Mouse (Mus musculus) testis, adult 2 months (tissue): ENCODE results near the gene Slc2a9. TPM values are rescaled to one million over a fixed set of nuclear protein-coding genes. Genes with fewer than 3 reads are reported as not detected.

Source experiments
- H3K27ac ChIP-seq: fragments of 200-500 bp; 2 replicates; pipeline ENCODE4 v1.5.1; 2012; ENCODE audit warnings: low read depth, low read length; ENCODE audit not compliant: control insufficient read depth, insufficient read depth
- H3K27me3 ChIP-seq: fragments of 200-500 bp; 2 replicates; pipeline ENCODE4 v1.6.1; 2012; ENCODE audit warnings: mild to moderate bottlenecking, low read length, moderate library complexity; ENCODE audit not compliant: control insufficient read depth, insufficient read depth
- H3K36me3 ChIP-seq: fragments of 200-500 bp; 2 replicates; pipeline ENCODE4 v1.6.1; 2012; ENCODE audit warnings: mild to moderate bottlenecking, low read length; ENCODE audit not compliant: control insufficient read depth, insufficient read depth
- H3K4me1 ChIP-seq: fragments of 200-500 bp; 2 replicates; pipeline ENCODE4 v1.6.1; 2012; ENCODE audit warnings: low read length; ENCODE audit not compliant: control insufficient read depth, insufficient read depth
- H3K4me3 ChIP-seq: fragments of 200-500 bp; 2 replicates; pipeline ENCODE4 v1.5.1; 2012; ENCODE audit warnings: low read depth, mild to moderate bottlenecking, low read length, moderate library complexity, mixed read lengths; ENCODE audit not compliant: control insufficient read depth
- CTCF ChIP-seq: fragments of 200-500 bp; IDR thresholded peaks from 2 replicates; pipeline ENCODE4 v1.5.1; 2012; ENCODE audit warnings: low read depth, mild to moderate bottlenecking, inconsistent platforms, low read length, moderate library complexity; ENCODE audit not compliant: control insufficient read depth, insufficient read depth, insufficient replicate concordance
- POLR2A ChIP-seq: fragments of 200-500 bp; IDR thresholded peaks from 2 replicates; pipeline ENCODE4 v1.6.1; 2012; ENCODE audit warnings: low read depth, mild to moderate bottlenecking, inconsistent platforms, low read length, moderate library complexity; ENCODE audit not compliant: control insufficient read depth
- polyA plus RNA-seq: library from polyadenylated mRNA; depleted of rRNA; stranded (reverse); fragments of >200 nt; gene quantifications from 2 replicates; pipeline ENCODE4 v1.2.3, GENCODE M21; 2012

The Slc2a9 gene
- polyA plus RNA-seq, 1 experiment = 0.19 TPM

DNA sequence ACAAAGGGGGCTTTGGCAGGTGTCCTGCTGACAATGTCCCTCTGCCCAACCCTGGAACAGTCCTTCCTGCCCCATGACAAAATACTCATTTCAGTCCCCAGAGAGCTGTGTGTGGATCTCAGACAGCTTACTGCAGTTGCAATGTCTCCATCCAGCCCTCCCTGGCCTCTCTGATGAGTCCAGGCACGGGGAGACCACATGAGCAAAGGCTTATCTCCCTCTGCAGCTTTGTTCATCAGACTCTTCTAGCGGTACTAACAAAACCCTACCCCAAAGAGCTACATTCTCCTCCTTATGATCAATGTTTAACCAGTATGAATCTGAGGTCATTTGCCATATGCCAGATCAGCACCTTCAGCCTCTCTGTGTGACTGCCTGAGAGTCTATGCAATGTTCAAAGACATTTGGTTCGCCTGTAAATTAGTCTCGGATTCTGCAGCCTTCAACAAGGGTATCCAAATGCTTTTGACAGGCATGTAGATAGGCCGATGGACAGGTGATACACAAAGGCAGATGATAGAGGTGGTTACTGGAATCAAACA is 36.3 kb downstream of the Slc2a9 start:
- Histone ChIP-seq H3K4me3 (no peak overlapping the region), H3K36me3 (no peaks in the 10 kb centered on the region), H3K27me3 (no peaks in the 10 kb centered on the region), H3K27ac (no peak overlapping the region), H3K4me1 (no peaks in the 10 kb centered on the region)
- no peak for TF ChIP-seq POLR2A
- TF ChIP-seq CTCF = no peak

DNA sequence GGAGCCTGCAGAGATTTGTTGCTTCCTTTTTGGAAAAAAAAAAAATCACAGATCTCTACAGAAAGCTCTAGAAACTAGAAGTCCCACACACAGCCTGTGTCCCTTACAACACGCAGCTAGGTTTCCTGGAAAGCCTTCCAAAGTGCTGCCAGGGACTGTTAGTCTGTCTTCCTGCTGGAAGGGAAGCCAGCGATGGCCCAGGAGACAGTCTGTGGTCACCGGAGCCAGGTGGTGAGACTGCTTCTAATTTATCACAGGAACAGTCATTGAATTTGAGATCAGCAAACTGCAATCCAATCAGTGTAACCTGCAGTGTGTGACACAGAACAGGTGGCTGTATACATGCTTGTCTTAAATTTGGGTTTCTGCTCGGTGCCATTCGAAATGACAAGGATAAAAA is 41.7 kb downstream of the Slc2a9 start:
- no peaks in the 10 kb centered on the region for H3K27me3 ChIP-seq
- H3K4me3 ChIP-seq = no peak overlapping the region
- H3K27ac ChIP-seq = no peak overlapping the region
- H3K36me3 ChIP-seq = no peaks in the 10 kb centered on the region
- TF ChIP-seq POLR2A (no peak), CTCF (no peak)
- no peaks in the 10 kb centered on the region for H3K4me1 ChIP-seq

DNA sequence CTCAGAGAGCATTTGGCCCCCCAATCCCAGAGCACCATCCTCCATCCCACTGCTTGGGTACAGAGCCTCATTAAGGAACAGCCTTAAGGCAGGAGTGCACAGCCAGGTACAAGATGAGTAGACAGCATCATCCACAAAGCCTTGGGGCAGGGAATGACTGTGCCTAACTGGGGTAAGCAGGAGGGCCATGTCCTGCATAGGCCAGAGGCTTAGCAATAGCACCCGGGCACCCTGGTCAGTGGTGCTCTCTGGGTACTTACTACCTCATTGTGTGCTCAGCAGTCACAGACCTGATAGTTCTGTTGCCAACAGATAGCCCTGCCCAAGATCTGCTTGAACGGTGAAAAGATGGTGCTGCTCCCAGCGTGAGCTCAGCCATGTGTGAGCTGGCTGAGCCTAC is 52.0 kb downstream of the Slc2a9 start:
- Histone ChIP-seq H3K4me3 (no peak overlapping the region), H3K27me3 (no peaks in the 10 kb centered on the region), H3K36me3 (no peaks in the 10 kb centered on the region), H3K4me1 (no peaks in the 10 kb centered on the region), H3K27ac (no peak overlapping the region)
- TF ChIP-seq POLR2A = no peak
- TF ChIP-seq CTCF = no peak

DNA sequence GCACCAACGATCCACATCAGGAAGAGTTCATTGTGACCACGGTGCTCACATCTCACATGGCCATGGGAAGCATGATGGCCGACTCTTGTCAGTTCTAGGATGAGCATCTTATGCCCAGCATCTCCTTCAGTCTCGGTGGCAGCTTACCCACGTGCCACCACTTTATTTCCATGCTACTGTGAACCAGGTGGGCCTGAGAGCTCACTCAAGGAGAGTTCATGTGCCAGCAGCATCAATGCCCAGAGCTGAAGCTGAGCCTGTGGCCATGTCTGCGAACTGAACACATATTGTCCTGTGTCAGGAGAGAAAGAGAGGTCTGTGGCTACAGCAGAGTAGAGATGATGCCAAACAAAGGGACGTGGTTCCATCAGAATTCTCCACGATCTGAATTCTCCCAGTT is 53.3 kb downstream of the Slc2a9 start:
- H3K27ac ChIP-seq = no peak overlapping the region
- no peak overlapping the region for H3K4me3 ChIP-seq
- no peaks in the 10 kb centered on the region for H3K4me1 ChIP-seq
- H3K36me3 ChIP-seq = no peaks in the 10 kb centered on the region
- TF ChIP-seq CTCF (no peak), POLR2A (no peak)
- no peaks in the 10 kb centered on the region for H3K27me3 ChIP-seq

DNA sequence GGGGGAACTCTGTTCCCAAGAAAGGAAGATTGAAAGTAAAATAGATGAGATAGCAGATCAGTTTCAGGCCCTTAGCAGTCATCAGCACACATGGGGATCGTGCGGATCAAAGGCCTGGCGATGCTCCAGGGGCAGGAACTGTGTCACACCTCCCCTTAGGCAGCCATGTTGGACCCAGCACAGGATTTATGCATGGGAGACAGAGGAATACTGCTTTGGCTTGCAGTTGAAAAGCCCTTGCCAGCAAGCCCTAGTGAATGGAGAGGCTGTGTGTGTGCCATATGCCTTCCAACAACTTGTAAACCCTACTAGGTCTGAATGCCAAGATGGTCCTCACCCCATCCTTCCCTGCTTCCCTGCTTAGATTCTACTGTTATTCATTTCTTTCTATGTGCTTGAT is 54.8 kb downstream of the Slc2a9 start:
- Histone ChIP-seq H3K4me1 (no peaks in the 10 kb centered on the region), H3K4me3 (no peak overlapping the region), H3K36me3 (no peaks in the 10 kb centered on the region), H3K27ac (no peak overlapping the region), H3K27me3 (no peaks in the 10 kb centered on the region)
- TF ChIP-seq POLR2A (no peak), CTCF (no peak)

DNA sequence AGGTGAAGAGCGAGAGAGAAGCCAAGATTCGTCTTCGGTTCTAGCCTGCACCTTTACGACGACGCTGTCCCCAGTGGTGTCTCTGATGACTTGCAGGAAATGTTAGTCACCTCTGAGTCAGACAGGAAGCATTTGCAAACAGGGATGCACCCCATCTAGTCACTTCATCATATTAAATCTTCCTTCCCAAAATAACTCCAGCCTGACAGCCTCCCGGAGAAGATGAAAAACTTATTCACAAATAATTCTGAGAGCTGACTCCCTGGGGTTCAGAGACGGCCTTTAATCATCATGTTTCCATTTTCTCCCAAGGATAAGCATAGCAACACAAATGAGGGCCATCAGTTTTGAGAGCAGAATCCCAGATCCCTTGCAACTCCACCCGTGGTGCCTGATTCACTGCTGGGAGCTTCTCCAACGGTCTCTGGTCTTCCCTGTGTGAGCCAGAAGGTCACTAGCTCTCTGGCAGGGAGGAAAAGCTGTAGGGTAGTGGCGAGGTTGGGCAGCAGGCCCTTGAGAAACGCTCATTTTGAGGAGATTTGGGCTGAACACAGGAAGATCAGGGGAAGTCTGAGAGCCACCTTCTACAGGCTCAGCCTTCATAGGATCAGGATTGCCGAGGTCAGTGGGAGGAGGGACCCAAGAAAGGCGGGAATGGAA is 56.5 kb downstream of the Slc2a9 start:
- H3K27ac ChIP-seq = no peak overlapping the region
- no peaks in the 10 kb centered on the region for H3K36me3 ChIP-seq
- TF ChIP-seq POLR2A (no peak), CTCF (no peak)
- H3K27me3 ChIP-seq = no peaks in the 10 kb centered on the region
- no peaks in the 10 kb centered on the region for H3K4me1 ChIP-seq
- H3K4me3 ChIP-seq = no peak overlapping the region

DNA sequence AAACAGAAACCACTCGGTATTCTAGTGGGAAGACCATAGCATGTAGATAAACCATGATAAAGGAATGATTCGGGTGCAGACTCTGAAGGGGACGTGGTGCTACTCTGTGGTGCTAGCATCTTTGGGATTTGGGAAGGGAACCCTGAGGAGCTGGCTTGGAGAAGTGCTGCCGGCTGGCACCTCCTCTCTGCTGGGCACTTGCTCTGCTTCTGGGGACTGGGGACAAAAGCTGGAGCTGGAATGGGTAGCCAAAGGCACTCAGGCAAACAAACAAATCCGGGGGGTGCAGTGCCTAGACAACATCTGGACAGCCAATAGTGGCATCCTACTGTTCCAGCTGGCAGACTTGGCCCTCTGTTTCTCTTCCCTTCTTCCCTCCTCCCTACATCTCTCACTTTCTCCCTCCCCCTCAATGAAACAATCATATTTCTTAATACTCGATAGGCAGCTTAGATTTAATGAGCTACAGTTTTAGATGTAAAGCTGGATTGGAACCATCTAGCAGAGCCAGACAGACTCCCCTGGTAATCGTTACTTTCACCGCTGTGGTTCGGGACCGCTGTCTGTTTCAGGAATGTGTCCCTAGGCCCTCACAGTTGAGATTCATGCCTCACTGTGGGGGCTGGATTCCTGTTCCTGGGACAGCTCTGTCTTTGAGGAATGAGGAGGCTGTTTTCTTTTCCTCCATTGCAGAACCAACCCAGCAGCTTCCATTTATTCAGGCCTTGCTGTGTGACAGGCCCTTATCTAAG is 61.7 kb downstream of the Slc2a9 start:
- Histone ChIP-seq H3K4me3 (no peak overlapping the region), H3K36me3 (no peaks in the 10 kb centered on the region), H3K4me1 (no peaks in the 10 kb centered on the region), H3K27ac (no peak overlapping the region), H3K27me3 (no peaks in the 10 kb centered on the region)
- TF ChIP-seq CTCF (no peak), POLR2A (no peak)

DNA sequence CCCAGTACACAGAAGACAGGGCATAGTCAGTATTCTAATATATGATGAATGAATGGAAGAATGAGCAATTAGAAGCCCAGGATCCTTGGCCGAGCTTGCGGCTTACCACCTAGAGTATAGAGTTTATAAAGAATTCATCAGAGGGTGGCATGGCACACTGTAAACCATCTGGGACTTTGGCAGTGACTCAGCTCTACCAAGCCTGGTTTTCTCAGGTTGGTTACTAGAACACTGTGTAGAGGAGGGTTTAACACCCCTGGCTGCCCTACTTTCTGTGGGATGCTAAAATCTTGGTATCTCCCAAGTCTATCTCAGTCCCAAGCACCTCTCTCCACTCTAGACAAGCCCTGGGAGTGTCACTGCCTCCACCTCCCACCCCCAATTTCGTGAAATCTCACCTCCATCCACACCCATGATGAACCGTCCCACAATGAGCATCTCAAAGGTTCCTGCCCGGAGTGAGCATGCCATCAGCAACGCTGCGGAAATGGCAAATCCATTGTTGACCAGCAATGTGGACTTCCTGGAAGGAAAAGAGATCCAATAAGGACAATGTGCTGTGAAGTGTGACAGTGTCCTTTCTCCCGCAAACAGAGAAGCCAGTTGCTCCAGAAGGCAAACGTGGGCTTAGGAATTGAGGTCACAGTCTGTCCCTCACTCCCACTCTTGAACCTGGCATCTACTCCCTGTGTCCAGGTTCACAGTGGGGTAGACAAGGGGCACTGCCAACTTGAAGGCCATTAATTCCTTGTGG is 62.5 kb downstream of the Slc2a9 start:
- TF ChIP-seq POLR2A (no peak), CTCF (no peak)
- H3K4me3 ChIP-seq = no peak overlapping the region
- no peaks in the 10 kb centered on the region for H3K4me1 ChIP-seq
- no peaks in the 10 kb centered on the region for H3K36me3 ChIP-seq
- H3K27me3 ChIP-seq = no peaks in the 10 kb centered on the region
- no peak overlapping the region for H3K27ac ChIP-seq
